In the genomic region with DNA sequence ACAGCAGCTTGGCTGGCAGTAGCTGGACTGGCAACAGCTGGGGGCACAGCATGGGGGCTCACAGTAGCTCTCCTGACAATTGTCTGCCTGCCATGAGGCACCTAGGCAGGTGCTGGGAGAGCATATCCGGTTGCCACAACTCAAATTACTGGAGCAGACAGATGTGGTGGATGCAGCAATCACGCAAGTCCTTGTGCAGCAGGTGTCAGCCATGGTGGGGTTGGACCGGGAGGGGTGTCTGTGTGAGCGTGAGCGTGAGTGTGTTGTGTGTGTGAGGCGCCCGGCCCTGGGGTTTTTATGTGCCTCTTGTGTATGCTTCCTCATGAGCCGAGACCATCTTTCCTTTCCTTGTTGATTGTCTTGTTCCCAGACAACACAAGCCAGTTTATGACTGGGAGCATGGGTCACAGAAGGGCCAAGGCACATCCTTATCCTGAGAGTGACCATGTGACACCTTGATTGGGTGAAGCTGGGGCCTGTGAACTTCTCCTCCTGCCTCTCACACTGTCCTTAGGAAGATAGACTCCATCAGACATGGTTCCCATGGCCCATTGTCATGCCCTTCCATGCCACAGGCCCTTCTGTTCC, we compare ENCODE assay signal across 11 mouse cellular contexts. TPM values are rescaled to one million over a fixed set of nuclear protein-coding genes. Genes with fewer than 3 reads are reported as not detected.
DNase-seq lines count a peak whose midpoint lies in the region; ATAC-seq lines count a peak whose summit lies in the region.
"Had no signal": no experiment of that assay in that cellular context is flagged by ENCODE, and none has a peak within 500 bp of the region (broad histone marks: within the 10 kb centered on the region; RNA-seq: fewer than 3 reads in every experiment).

Gene Gm19668, minus strand, starts transcription at position 213 of the 588 bp plus-strand sequence.

- H3K4me2 ChIP-seq in hindbrain, embryonic 11.5 days (replicated peaks; ENCODE audit: low read depth, low read length) = no peak within 1 kb of the TSS
- H3K4me2 ChIP-seq in hindbrain, embryonic 14.5 days (replicated peaks) = no peak within 1 kb of the TSS
- H3K4me2 ChIP-seq in forebrain, embryonic 13.5 days = no peak within 1 kb of the TSS
- no peak within 1 kb of the TSS for H3K4me2 ChIP-seq in midbrain, embryonic 13.5 days (replicated peaks)
- H3K4me2 ChIP-seq: liver, embryonic 13.5 days; stomach, embryonic 15.5 days had no signal

- H3K9me3 ChIP-seq in hindbrain, embryonic 11.5 days (ENCODE audit: control insufficient read depth, low read length) = no peaks in the 10 kb centered on the region
- no peaks in the 10 kb centered on the region for H3K9me3 ChIP-seq in hindbrain, embryonic 14.5 days (ENCODE audit: control insufficient read depth, low read length)
- no peaks in the 10 kb centered on the region for H3K9me3 ChIP-seq in forebrain, embryonic 13.5 days (replicated peaks)
- no peaks in the 10 kb centered on the region for H3K9me3 ChIP-seq in midbrain, embryonic 13.5 days
- H3K9me3 ChIP-seq: liver, embryonic 13.5 days; stomach, embryonic 15.5 days had no signal

- DNase-seq in hindbrain, embryonic 11.5 days (ENCODE audit: low spot score) = no peak
- DNase-seq in hindbrain, embryonic 14.5 days (ENCODE audit: low spot score) = no peak
- peak; percentile 11 for DNase-seq in R1 (ENCODE audit: low read depth, low spot score)
- DNase-seq in left cerebral cortex, postnatal 25 days (ENCODE audit: low spot score in 2 of 2) = no peak
- no peak for DNase-seq in gastrocnemius, postnatal 10 days
- DNase-seq: liver, embryonic 13.5 days had no signal

- no peak within 1 kb of the TSS for H3K4me3 ChIP-seq in hindbrain, embryonic 11.5 days (ENCODE audit: low read depth, low read length)
- no peak within 1 kb of the TSS for H3K4me3 ChIP-seq in hindbrain, embryonic 14.5 days (replicated peaks; ENCODE audit: low read length)
- no peak within 1 kb of the TSS for H3K4me3 ChIP-seq in forebrain, embryonic 13.5 days
- H3K4me3 ChIP-seq in midbrain, embryonic 13.5 days (replicated peaks) = no peak within 1 kb of the TSS
- H3K4me3 ChIP-seq: liver, embryonic 13.5 days; stomach, embryonic 15.5 days had no signal

- H3K4me1 ChIP-seq in hindbrain, embryonic 11.5 days (replicated peaks; ENCODE audit: control insufficient read depth, insufficient read depth, low read length) = no peaks in the 10 kb centered on the region
- H3K4me1 ChIP-seq in hindbrain, embryonic 14.5 days (replicated peaks; ENCODE audit: control insufficient read depth, insufficient read depth, low read length) = no peaks in the 10 kb centered on the region
- peaks cover 13% of the 10 kb centered on the region for H3K4me1 ChIP-seq in forebrain, embryonic 13.5 days
- peaks cover 16% of the 10 kb centered on the region for H3K4me1 ChIP-seq in midbrain, embryonic 13.5 days (replicated peaks)
- H3K4me1 ChIP-seq: liver, embryonic 13.5 days had no signal

- intact Hi-C loops in left cerebral cortex, postnatal 25 days (cut with DNase I) = no loop called here

- H3K9ac ChIP-seq in hindbrain, embryonic 11.5 days (ENCODE audit: low read depth, low read length) = no peak within 1 kb of the TSS
- H3K9ac ChIP-seq in hindbrain, embryonic 14.5 days = no peak within 1 kb of the TSS
- no peak within 1 kb of the TSS for H3K9ac ChIP-seq in forebrain, embryonic 13.5 days
- no peak within 1 kb of the TSS for H3K9ac ChIP-seq in midbrain, embryonic 13.5 days (replicated peaks)
- H3K9ac ChIP-seq: liver, embryonic 13.5 days; stomach, embryonic 15.5 days had no signal

- 0 out of 2 replicates have a peak within 1 kb of the TSS, but pooled peaks have one; percentile 9 for H3K27ac ChIP-seq in hindbrain, embryonic 11.5 days (ENCODE audit: low read depth, low read length)
- H3K27ac ChIP-seq in hindbrain, embryonic 14.5 days = no peak within 1 kb of the TSS
- H3K27ac ChIP-seq in forebrain, embryonic 13.5 days = peak within 1 kb of the TSS; percentile 69
- H3K27ac ChIP-seq in midbrain, embryonic 13.5 days = peak within 1 kb of the TSS; percentile 73
- H3K27ac ChIP-seq: liver, embryonic 13.5 days; stomach, embryonic 15.5 days had no signal

- WGBS in hindbrain, embryonic 11.5 days = 56% methylated on average over 8 of the region's 8 CpGs
- WGBS in hindbrain, embryonic 14.5 days = 59% methylated on average over 8 of the region's 8 CpGs
- 66% methylated on average over 8 of the region's 8 CpGs for WGBS in forebrain, embryonic 13.5 days
- WGBS in midbrain, embryonic 13.5 days = 68% methylated on average over 8 of the region's 8 CpGs

- ATAC-seq in hindbrain, embryonic 11.5 days (ENCODE audit: low FRiP score) = no peak
- ATAC-seq in hindbrain, embryonic 14.5 days (ENCODE audit: low FRiP score) = no peak
- no peak for ATAC-seq in forebrain, embryonic 13.5 days
- ATAC-seq in midbrain, embryonic 13.5 days = no peak

- no peaks in the 10 kb centered on the region for H3K36me3 ChIP-seq in hindbrain, embryonic 11.5 days (ENCODE audit: control insufficient read depth, insufficient read depth, low read length)
- H3K36me3 ChIP-seq in hindbrain, embryonic 14.5 days (replicated peaks; ENCODE audit: control insufficient read depth, insufficient read depth) = no peaks in the 10 kb centered on the region
- no peaks in the 10 kb centered on the region for H3K36me3 ChIP-seq in forebrain, embryonic 13.5 days (ENCODE audit: poor library complexity, severe bottlenecking)
- H3K36me3 ChIP-seq in midbrain, embryonic 13.5 days = no peaks in the 10 kb centered on the region
- H3K36me3 ChIP-seq: liver, embryonic 13.5 days; stomach, embryonic 15.5 days had no signal

- no peaks in the 10 kb centered on the region for H3K27me3 ChIP-seq in hindbrain, embryonic 11.5 days (ENCODE audit: control insufficient read depth, insufficient read depth, low read length)
- no peaks in the 10 kb centered on the region for H3K27me3 ChIP-seq in hindbrain, embryonic 14.5 days (ENCODE audit: control insufficient read depth, insufficient read depth, low read length)
- no peaks in the 10 kb centered on the region for H3K27me3 ChIP-seq in forebrain, embryonic 13.5 days
- no peaks in the 10 kb centered on the region for H3K27me3 ChIP-seq in midbrain, embryonic 13.5 days
- H3K27me3 ChIP-seq: liver, embryonic 13.5 days; stomach, embryonic 15.5 days had no signal

RNA-seq across cellular contexts. Expression of gene Gm19668, which starts in this region (rescaled TPM):
- polyA plus RNA-seq in hindbrain, embryonic 11.5 days (2014; fragmentation: Nextera tagmentation; extraction: Ambion mirVana) = not detected in 2 replicates
- not detected in 2 replicates for polyA plus RNA-seq in hindbrain, embryonic 14.5 days (2014; fragmentation: Nextera tagmentation; extraction: Ambion mirVana)
- not detected in 2 replicates for polyA plus RNA-seq in forebrain, embryonic 13.5 days (2015; fragmentation: Nextera tagmentation; extraction: Ambion mirVana)
- not detected in 2 replicates for polyA plus RNA-seq in midbrain, embryonic 13.5 days (2015; fragmentation: Nextera tagmentation; extraction: Ambion mirVana)
- total RNA-seq in left cerebral cortex, postnatal 25 days (2021) = not detected
- not detected for total RNA-seq in gastrocnemius, postnatal 10 days (2021)
- total RNA-seq: left cerebral cortex, postnatal 10 days had no signal
- polyA plus RNA-seq: cortical plate, adult 2 months; liver, embryonic 13.5 days; stomach, embryonic 15.5 days had no signal
